In genomic region chr15:81693967-81694881, GRCm38 (mm10) we compare ENCODE assay signal across 8 mouse cellular contexts. TPM values are rescaled to one million over a fixed set of nuclear protein-coding genes. Genes with fewer than 3 reads are reported as not detected.
A peak's percentile ranks its signal among the peaks of the same experiment; 100 is the strongest.
DNase-seq lines count a peak whose midpoint lies in the region; ATAC-seq and TF ChIP-seq lines count a peak whose summit lies in the region.

No protein-coding gene starts in this region.

- peaks cover 9% of the 10 kb centered on the region for H3K36me3 ChIP-seq in G1E (replicated peaks)
- H3K36me3 ChIP-seq in forebrain, postnatal 0 days (ENCODE audit: insufficient read depth), result no peaks in the 10 kb centered on the region; the same call in 1 of the 2 replicates
- no peaks in the 10 kb centered on the region for H3K36me3 ChIP-seq in lung, embryonic 16.5 days (ENCODE audit: control insufficient read depth, insufficient read depth, low read length)

- DNase-seq in G1E (ENCODE audit: low spot score), result peak; percentile 75
- DNase-seq in cerebellum, adult 11-12 months, result peak; percentile 88
- DNase-seq in forebrain, postnatal 0 days, result peak; percentile 83
- peak; percentile 89 for DNase-seq in heart, postnatal 4 days
- peak; percentile 40 to 64 for DNase-seq in layer of hippocampus, adult 8-10 months (ENCODE audit: low spot score in 2 of 2)
- peak; percentile 60 for DNase-seq in ovary, postnatal 10 days (ENCODE audit: low spot score)
- peak; percentile 69 for DNase-seq in thymus, postnatal 0 days (ENCODE audit: low spot score)

- no peak for ATAC-seq in G1E (ENCODE audit: extremely low read depth, insufficient number of reproducible peaks, low FRiP score, poor library complexity, severe bottlenecking)
- peak; percentile 82 for ATAC-seq in forebrain, postnatal 0 days
- ATAC-seq in lung, embryonic 16.5 days (ENCODE audit: low read depth), result peak; percentile 88

- peak overlapping the region; percentile 68 for H3K4me3 ChIP-seq in G1E (ENCODE audit: low read depth, low read length)
- peak overlapping the region; percentile 59 for H3K4me3 ChIP-seq in forebrain, postnatal 0 days (ENCODE audit: low read depth, low read length)
- H3K4me3 ChIP-seq in lung, embryonic 16.5 days (ENCODE audit: low read length), result peak overlapping the region; percentile 60

- H3K27ac ChIP-seq in forebrain, postnatal 0 days (ENCODE audit: low read depth, low read length), result peak overlapping the region; percentile 67
- H3K27ac ChIP-seq in lung, embryonic 16.5 days (ENCODE audit: low read length), result peak overlapping the region; percentile 24; the same call in 1 of the 2 replicates

- no peak for TF ChIP-seq CTCF in G1E (IDR thresholded peaks at IDR 0.05; ENCODE audit: low read depth, low read length)
- peak; percentile 79 for TF ChIP-seq CTCF in forebrain, postnatal 0 days (IDR thresholded peaks at IDR 0.05; ENCODE audit: low read depth)

- peaks cover 61% of the 10 kb centered on the region for H3K27me3 ChIP-seq in G1E (ENCODE audit: insufficient read depth, low read length)
- H3K27me3 ChIP-seq in forebrain, postnatal 0 days (ENCODE audit: insufficient read depth, low read length), result no peaks in the 10 kb centered on the region
- peaks cover 33% of the 10 kb centered on the region for H3K27me3 ChIP-seq in lung, embryonic 16.5 days (ENCODE audit: control insufficient read depth, insufficient read depth, low read depth, low read length)

- peak overlapping the region; percentile 91 for H3K4me2 ChIP-seq in forebrain, postnatal 0 days (ENCODE audit: low read depth)
- H3K4me2 ChIP-seq in lung, embryonic 16.5 days (ENCODE audit: low read depth, low read length), result peak overlapping the region; percentile 99

- H3K9ac ChIP-seq in forebrain, postnatal 0 days, result peak overlapping the region; percentile 79
- peak overlapping the region; percentile 77 for H3K9ac ChIP-seq in lung, embryonic 16.5 days (ENCODE audit: low read length)

- peaks cover 3% of the 10 kb centered on the region; the same call in 1 of the 2 replicates for H3K9me3 ChIP-seq in G1E (replicated peaks)
- no peaks in the 10 kb centered on the region for H3K9me3 ChIP-seq in forebrain, postnatal 0 days (ENCODE audit: low read length)
- no peaks in the 10 kb centered on the region for H3K9me3 ChIP-seq in lung, embryonic 16.5 days (ENCODE audit: control insufficient read depth, low read length)

- 3% methylated on average over 87 of the region's 107 CpGs for WGBS in forebrain, postnatal 0 days
- WGBS in lung, embryonic 16.5 days, result under 1% methylated on average over 71 of the region's 107 CpGs

- H3K4me1 ChIP-seq in G1E (ENCODE audit: insufficient read depth, low read depth, low read length), result peaks cover 25% of the 10 kb centered on the region
- H3K4me1 ChIP-seq in forebrain, postnatal 0 days (ENCODE audit: insufficient read depth), result 0 out of 2 replicates have a peak, but pooled peaks cover 11% of the 10 kb centered on the region
- peaks cover 8% of the 10 kb centered on the region; the same call in 1 of the 2 replicates for H3K4me1 ChIP-seq in lung, embryonic 16.5 days (replicated peaks; ENCODE audit: control insufficient read depth, insufficient read depth, low read length)

RNA-seq across cellular contexts. Expression of gene Chadl, which starts 2.9 kb away (rescaled TPM):
- total RNA-seq in G1E (2014; fragmentation: Nextera tagmentation) (not detected in 2 replicates), G1E (2017) (0.05 and 0.17 TPM in 2 replicates)
- not detected in 2 replicates for polyA plus RNA-seq in G1E (2012)
- 31.9 and 35.3 TPM in 2 replicates for total RNA-seq in forebrain, postnatal 0 days (2014; rRNA removed)
- 49.2 and 52.8 TPM in 2 replicates for polyA plus RNA-seq in forebrain, postnatal 0 days (2015; fragmentation: Nextera tagmentation; extraction: Ambion mirVana)
- 1 to 10 TPM in 1 of 2 experiments, under 1 TPM in 1; 0.76 to 1.5 TPM for total RNA-seq in heart, postnatal 4 days (2021)
- 10 to 100 TPM in 3 of 4 experiments, 1 to 10 TPM in 1; 9.9 to 14.4 (median 10.6) TPM for total RNA-seq in layer of hippocampus, adult 8-10 months (2022)
- polyA plus RNA-seq in lung, embryonic 16.5 days (2015; fragmentation: Nextera tagmentation; extraction: Ambion mirVana), result 4.5 and 5.6 TPM in 2 replicates
- polyA plus RNA-seq in thymus, postnatal 0 days (2015; fragmentation: Nextera tagmentation; extraction: Ambion mirVana), result 0.31 and 0.64 TPM in 2 replicates

RNA-seq across cellular contexts. Expression of gene L3mbtl2, which starts 30.5 kb away (rescaled TPM):
- total RNA-seq in G1E (2014; fragmentation: Nextera tagmentation) (39.9 and 82.0 TPM in 2 replicates), G1E (2017) (35.0 and 36.5 TPM in 2 replicates)
- 13.8 and 21.8 TPM in 2 replicates for polyA plus RNA-seq in G1E (2012)
- 28.5 and 30.9 TPM in 2 replicates for total RNA-seq in forebrain, postnatal 0 days (2014; rRNA removed)
- 24.3 and 28.5 TPM in 2 replicates for polyA plus RNA-seq in forebrain, postnatal 0 days (2015; fragmentation: Nextera tagmentation; extraction: Ambion mirVana)
- 10 to 100 TPM; 19.3 to 20.2 TPM for total RNA-seq in heart, postnatal 4 days (2021)
- 10 to 100 TPM; 40.6 to 47.3 (median 43.7) TPM for total RNA-seq in layer of hippocampus, adult 8-10 months (2022)
- polyA plus RNA-seq in lung, embryonic 16.5 days (2015; fragmentation: Nextera tagmentation; extraction: Ambion mirVana), result 19.8 and 24.8 TPM in 2 replicates
- polyA plus RNA-seq in thymus, postnatal 0 days (2015; fragmentation: Nextera tagmentation; extraction: Ambion mirVana), result 28.3 and 29.9 TPM in 2 replicates

RNA-seq across cellular contexts. Expression of gene Zc3h7b, which starts 50.6 kb away (rescaled TPM):
- total RNA-seq in G1E (2014; fragmentation: Nextera tagmentation) (37.5 and 39.8 TPM in 2 replicates), G1E (2017) (14.2 and 14.3 TPM in 2 replicates)
- polyA plus RNA-seq in G1E (2012), result 66.6 and 76.7 TPM in 2 replicates
- 121 and 131 TPM in 2 replicates for total RNA-seq in forebrain, postnatal 0 days (2014; rRNA removed)
- polyA plus RNA-seq in forebrain, postnatal 0 days (2015; fragmentation: Nextera tagmentation; extraction: Ambion mirVana), result 38.6 and 41.3 TPM in 2 replicates
- total RNA-seq in heart, postnatal 4 days (2021), result 10 to 100 TPM; 78.6 to 88.9 TPM
- 100 to 1,000 TPM; 123 to 147 (median 135) TPM for total RNA-seq in layer of hippocampus, adult 8-10 months (2022)
- polyA plus RNA-seq in lung, embryonic 16.5 days (2015; fragmentation: Nextera tagmentation; extraction: Ambion mirVana), result 25.7 and 32.0 TPM in 2 replicates
- 14.5 and 17.6 TPM in 2 replicates for polyA plus RNA-seq in thymus, postnatal 0 days (2015; fragmentation: Nextera tagmentation; extraction: Ambion mirVana)

RNA-seq across cellular contexts. Expression of gene Rangap1, which starts 51.1 kb away (rescaled TPM):
- total RNA-seq in G1E (2014; fragmentation: Nextera tagmentation), result 58.2 and 71.6 TPM in 2 replicates
- 114 and 115 TPM in 2 replicates for total RNA-seq in G1E (2017)
- polyA plus RNA-seq in G1E (2012), result 183 and 245 TPM in 2 replicates
- 146 and 163 TPM in 2 replicates for total RNA-seq in forebrain, postnatal 0 days (2014; rRNA removed)
- polyA plus RNA-seq in forebrain, postnatal 0 days (2015; fragmentation: Nextera tagmentation; extraction: Ambion mirVana), result 107 and 133 TPM in 2 replicates
- 10 to 100 TPM; 82.7 to 88.8 TPM for total RNA-seq in heart, postnatal 4 days (2021)
- total RNA-seq in layer of hippocampus, adult 8-10 months (2022), result 100 to 1,000 TPM; 157 to 176 (median 168) TPM
- 94.6 and 95.7 TPM in 2 replicates for polyA plus RNA-seq in lung, embryonic 16.5 days (2015; fragmentation: Nextera tagmentation; extraction: Ambion mirVana)
- 67.1 and 71.0 TPM in 2 replicates for polyA plus RNA-seq in thymus, postnatal 0 days (2015; fragmentation: Nextera tagmentation; extraction: Ambion mirVana)

Comparison
In these comparisons a context has a peak if more than half of its experiments do, and no peak if none do; other contexts are left out.
1. RNA of gene Chadl, which starts 2.9 kb away (total RNA-seq): 31.9 to 35.3 TPM in forebrain, postnatal 0 days and 9.9 to 14.4 TPM in layer of hippocampus, adult 8-10 months; 0.76 to 1.5 TPM in heart, postnatal 4 days and 0.05 to 0.17 TPM in G1E; every median in the first group is over 4 times any median in the second.
2. Peak in every context shown above with its lines, with median percentiles within 50 percentile points of each other: DNase-seq and H3K4me3 ChIP-seq.